Mouse (Mus musculus): Measurements from ENCODE around the gene St8sia6. TPM values are rescaled to one million over a fixed set of nuclear protein-coding genes. Genes with fewer than 3 reads are reported as not detected.
"Not testable (repeated sequence)": the region's sequence is repeated elsewhere in the genome, so short reads cannot be mapped to it uniquely, and the experiment has no call there.

Gene St8sia6
- polyA plus RNA-seq, 1 experiment: not detected

- Histone ChIP-seq H3K27me3 (ENCODE audit: control insufficient read depth) (peaks cover 41% of the 10 kb centered on the region), H3K9me3 (ENCODE audit: control insufficient read depth, low read length) (no peaks in the 10 kb centered on the region; the same call in 1 of the 2 replicates), H3K36me3 (ENCODE audit: control insufficient read depth) (no peaks in the 10 kb centered on the region), H3K4me1 (ENCODE audit: control insufficient read depth) (no peaks in the 10 kb centered on the region), H3K4me3 (replicated peaks) (peak overlapping the region; percentile 9)
- no peak for TF ChIP-seq GATA1 (IDR thresholded peaks at IDR 0.05; ENCODE audit: low read length)
- TF ChIP-seq TAL1 (IDR thresholded peaks at IDR 0.05; ENCODE audit: low read length): no peak
These were observed 553 bp downstream of the St8sia6 start for GRCm38 (mm10) chr2:13793054-13793968.

- no peaks in the 10 kb centered on the region for H3K4me1 ChIP-seq (ENCODE audit: control insufficient read depth)
- H3K36me3 ChIP-seq (ENCODE audit: control insufficient read depth): no peaks in the 10 kb centered on the region
- H3K27me3 ChIP-seq (ENCODE audit: control insufficient read depth): peaks cover 41% of the 10 kb centered on the region
- H3K9me3 ChIP-seq (ENCODE audit: control insufficient read depth, low read length): no peaks in the 10 kb centered on the region; the same call in 1 of the 2 replicates
- TF ChIP-seq GATA1 (IDR thresholded peaks at IDR 0.05; ENCODE audit: low read length): no peak
- TF ChIP-seq TAL1 (IDR thresholded peaks at IDR 0.05; ENCODE audit: low read length): no peak
- H3K4me3 ChIP-seq (replicated peaks): no peak overlapping the region
These were observed 1.4 kb downstream of the St8sia6 start for GRCm38 (mm10) chr2:13792256-13793005.

GRCm38 (mm10) chr2:13791598-13791997 lies 2.3 kb downstream of the St8sia6 start:
- H3K9me3 ChIP-seq (ENCODE audit: control insufficient read depth, low read length): no peaks in the 10 kb centered on the region; the same call in 1 of the 2 replicates

GRCm38 (mm10) chr2:13789365-13789764 lies 4.5 kb downstream of the St8sia6 start:
- Histone ChIP-seq H3K27me3 (ENCODE audit: control insufficient read depth) (peaks cover 32% of the 10 kb centered on the region), H3K36me3 (ENCODE audit: control insufficient read depth) (no peaks in the 10 kb centered on the region), H3K4me1 (ENCODE audit: control insufficient read depth) (no peaks in the 10 kb centered on the region), H3K4me3 (replicated peaks) (no peak overlapping the region), H3K9me3 (ENCODE audit: control insufficient read depth, low read length) (no peaks in the 10 kb centered on the region; the same call in 1 of the 2 replicates)
- TF ChIP-seq GATA1 (IDR thresholded peaks at IDR 0.05; ENCODE audit: low read length) (no peak), TAL1 (IDR thresholded peaks at IDR 0.05; ENCODE audit: low read length) (no peak)

More at GRCm38 (mm10) chr2:13791598-13791997, 2.3 kb downstream of the St8sia6 start:
- H3K4me1 ChIP-seq (ENCODE audit: control insufficient read depth): no peaks in the 10 kb centered on the region
- H3K36me3 ChIP-seq (ENCODE audit: control insufficient read depth): no peaks in the 10 kb centered on the region
- no peak for TF ChIP-seq TAL1 (IDR thresholded peaks at IDR 0.05; ENCODE audit: low read length)
- no peak for TF ChIP-seq GATA1 (IDR thresholded peaks at IDR 0.05; ENCODE audit: low read length)
- no peak overlapping the region for H3K4me3 ChIP-seq (replicated peaks)
- peaks cover 41% of the 10 kb centered on the region for H3K27me3 ChIP-seq (ENCODE audit: control insufficient read depth)

GRCm38 (mm10) chr2:13786577-13787168 lies 7.2 kb downstream of the St8sia6 start:
- Histone ChIP-seq H3K4me1 (ENCODE audit: control insufficient read depth) (no peaks in the 10 kb centered on the region), H3K4me3 (replicated peaks) (no peak overlapping the region), H3K9me3 (ENCODE audit: control insufficient read depth, low read length) (no peaks in the 10 kb centered on the region), H3K27me3 (ENCODE audit: control insufficient read depth) (peaks cover 6% of the 10 kb centered on the region), H3K36me3 (ENCODE audit: control insufficient read depth) (no peaks in the 10 kb centered on the region)
- no peak for TF ChIP-seq TAL1 (IDR thresholded peaks at IDR 0.05; ENCODE audit: low read length)
- no peak for TF ChIP-seq GATA1 (IDR thresholded peaks at IDR 0.05; ENCODE audit: low read length)

GRCm38 (mm10) chr2:13785992-13786391 lies 7.9 kb downstream of the St8sia6 start:
- H3K27me3 ChIP-seq (ENCODE audit: control insufficient read depth); H3K4me3 ChIP-seq (replicated peaks); H3K36me3 ChIP-seq (ENCODE audit: control insufficient read depth); H3K9me3 ChIP-seq (ENCODE audit: control insufficient read depth, low read length); H3K4me1 ChIP-seq (ENCODE audit: control insufficient read depth): not testable (repeated sequence)

- H3K4me3 ChIP-seq (replicated peaks): no peak overlapping the region
These were observed 8.6 kb downstream of the St8sia6 start for GRCm38 (mm10) chr2:13785247-13785646.

DNA sequence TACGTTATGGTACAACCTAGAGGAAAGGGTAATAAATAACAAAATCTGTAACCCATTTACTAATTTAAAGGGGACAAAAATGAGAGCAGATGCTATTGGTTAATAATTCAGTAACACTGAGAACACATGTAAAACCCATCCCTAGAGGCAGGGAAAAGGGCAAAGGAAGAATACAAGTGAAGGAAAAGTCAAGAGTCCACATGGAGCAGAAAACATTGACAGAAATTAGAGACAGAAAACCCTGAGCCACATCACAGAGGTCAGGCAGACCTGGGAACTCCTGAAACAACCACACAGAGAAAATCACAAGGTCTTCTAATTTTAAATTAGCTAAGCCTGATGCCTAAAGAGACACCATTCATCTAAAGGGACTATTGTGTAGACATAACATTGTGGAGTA lies 9.4 kb downstream of the St8sia6 start:
- TF ChIP-seq GATA1 (IDR thresholded peaks at IDR 0.05; ENCODE audit: low read length): no peak
- no peak for TF ChIP-seq TAL1 (IDR thresholded peaks at IDR 0.05; ENCODE audit: low read length)
- Histone ChIP-seq H3K4me3 (replicated peaks) (no peak overlapping the region), H3K4me1 (ENCODE audit: control insufficient read depth) (no peaks in the 10 kb centered on the region), H3K36me3 (ENCODE audit: control insufficient read depth) (no peaks in the 10 kb centered on the region), H3K27me3 (ENCODE audit: control insufficient read depth) (no peaks in the 10 kb centered on the region), H3K9me3 (ENCODE audit: control insufficient read depth, low read length) (no peaks in the 10 kb centered on the region)

More at GRCm38 (mm10) chr2:13785247-13785646, 8.6 kb downstream of the St8sia6 start:
- no peaks in the 10 kb centered on the region for H3K9me3 ChIP-seq (ENCODE audit: control insufficient read depth, low read length)
- H3K27me3 ChIP-seq (ENCODE audit: control insufficient read depth): no peaks in the 10 kb centered on the region
- no peaks in the 10 kb centered on the region for H3K4me1 ChIP-seq (ENCODE audit: control insufficient read depth)
- TF ChIP-seq GATA1 (IDR thresholded peaks at IDR 0.05; ENCODE audit: low read length): no peak
- no peak for TF ChIP-seq TAL1 (IDR thresholded peaks at IDR 0.05; ENCODE audit: low read length)
- no peaks in the 10 kb centered on the region for H3K36me3 ChIP-seq (ENCODE audit: control insufficient read depth)

- Histone ChIP-seq H3K4me3 (replicated peaks) (no peak overlapping the region), H3K9me3 (ENCODE audit: control insufficient read depth, low read length) (no peaks in the 10 kb centered on the region), H3K27me3 (ENCODE audit: control insufficient read depth) (no peaks in the 10 kb centered on the region), H3K36me3 (ENCODE audit: control insufficient read depth) (no peaks in the 10 kb centered on the region), H3K4me1 (ENCODE audit: control insufficient read depth) (no peaks in the 10 kb centered on the region)
- TF ChIP-seq GATA1 (IDR thresholded peaks at IDR 0.05; ENCODE audit: low read length): no peak
- no peak for TF ChIP-seq TAL1 (IDR thresholded peaks at IDR 0.05; ENCODE audit: low read length)
These were observed 16.8 kb downstream of the St8sia6 start for GRCm38 (mm10) chr2:13777032-13777431.
